Mouse (Mus musculus): ENCODE measurements around the gene Pgpep1. TPM values are rescaled to one million over a fixed set of nuclear protein-coding genes. Genes with fewer than 3 reads are reported as not detected.

Pgpep1 gene
- total RNA-seq, 1 experiment from 2014 or later: 5.5 TPM

GRCm38 (mm10) chr8:70628986-70629490, 31.1 kb downstream of the Pgpep1 start:
- no peak for ATAC-seq (replicated peaks in 1 of 2; ENCODE audit: insufficient read depth in 1 of 2, low FRiP score in 2 of 2, low TSS enrichment in 1 of 2, low read depth in 1 of 2, poor library complexity in 2 of 2, severe bottlenecking in 2 of 2)

DNA sequence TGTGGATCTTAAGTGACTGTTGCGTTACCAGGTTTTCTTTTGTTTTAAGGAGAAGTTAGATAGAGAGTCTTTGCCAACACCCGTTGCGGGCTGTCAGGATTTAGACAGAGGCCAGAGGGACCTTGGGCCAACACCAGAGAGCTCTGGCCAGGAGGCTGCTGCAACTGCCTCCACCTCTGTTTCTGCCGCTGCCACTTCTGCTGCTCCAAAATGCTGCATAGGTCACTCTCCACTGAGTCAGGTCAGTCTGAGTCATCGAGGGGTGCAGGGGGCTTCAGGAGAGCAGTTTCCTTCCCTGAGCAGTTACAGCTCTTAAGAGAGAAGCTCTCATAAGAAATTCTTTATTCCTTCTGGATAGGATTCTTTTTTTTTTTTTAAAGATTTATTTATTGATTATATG, 33.1 kb downstream of the Pgpep1 start:
- ATAC-seq (replicated peaks in 1 of 2; ENCODE audit: insufficient read depth in 1 of 2, low FRiP score in 2 of 2, low TSS enrichment in 1 of 2, low read depth in 1 of 2, poor library complexity in 2 of 2, severe bottlenecking in 2 of 2): no peak

DNA sequence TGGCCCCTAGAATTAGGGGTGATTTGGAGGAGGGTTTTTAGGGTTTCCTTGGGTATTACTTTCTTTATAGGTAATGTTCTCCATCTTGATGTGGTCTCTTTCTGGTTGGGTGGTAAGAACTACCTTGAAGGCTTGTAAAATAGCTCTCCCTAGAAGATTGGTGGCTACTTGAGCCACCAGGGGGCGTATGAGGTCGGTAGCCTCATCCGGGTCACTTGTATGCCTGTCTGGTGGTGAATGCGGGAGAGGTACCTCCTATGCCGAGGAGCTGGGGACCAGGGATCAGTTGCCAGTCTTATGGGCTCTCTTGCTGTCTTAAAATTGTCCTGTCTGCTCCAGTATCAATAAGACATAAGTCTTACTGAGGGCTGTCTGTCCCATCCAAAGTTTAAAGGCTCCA, 35.1 kb downstream of the Pgpep1 start:
- no peak for ATAC-seq (replicated peaks in 1 of 2; ENCODE audit: insufficient read depth in 1 of 2, low FRiP score in 2 of 2, low TSS enrichment in 1 of 2, low read depth in 1 of 2, poor library complexity in 2 of 2, severe bottlenecking in 2 of 2)

DNA sequence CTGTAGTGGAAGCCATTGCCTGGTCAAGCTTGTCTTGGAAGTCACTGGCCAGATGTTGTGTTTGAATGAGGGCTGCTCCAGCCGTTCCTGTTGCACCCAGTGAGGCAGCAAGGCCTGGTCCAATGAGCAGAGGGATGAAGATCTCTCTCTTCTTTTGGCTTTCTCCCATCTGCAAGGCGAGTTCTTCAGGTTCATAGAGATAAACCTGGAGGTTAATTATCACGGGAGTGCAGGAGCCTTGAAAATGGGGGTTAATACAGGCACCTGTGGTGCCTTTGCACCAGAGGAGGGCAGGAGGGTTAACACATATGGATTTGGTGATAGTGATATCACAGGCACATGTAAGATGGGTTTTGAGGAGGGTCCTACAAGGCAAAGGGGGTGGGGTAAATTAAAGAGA, 38.0 kb downstream of the Pgpep1 start:
- ATAC-seq (replicated peaks in 1 of 2; ENCODE audit: insufficient read depth in 1 of 2, low FRiP score in 2 of 2, low TSS enrichment in 1 of 2, low read depth in 1 of 2, poor library complexity in 2 of 2, severe bottlenecking in 2 of 2): no peak

DNA sequence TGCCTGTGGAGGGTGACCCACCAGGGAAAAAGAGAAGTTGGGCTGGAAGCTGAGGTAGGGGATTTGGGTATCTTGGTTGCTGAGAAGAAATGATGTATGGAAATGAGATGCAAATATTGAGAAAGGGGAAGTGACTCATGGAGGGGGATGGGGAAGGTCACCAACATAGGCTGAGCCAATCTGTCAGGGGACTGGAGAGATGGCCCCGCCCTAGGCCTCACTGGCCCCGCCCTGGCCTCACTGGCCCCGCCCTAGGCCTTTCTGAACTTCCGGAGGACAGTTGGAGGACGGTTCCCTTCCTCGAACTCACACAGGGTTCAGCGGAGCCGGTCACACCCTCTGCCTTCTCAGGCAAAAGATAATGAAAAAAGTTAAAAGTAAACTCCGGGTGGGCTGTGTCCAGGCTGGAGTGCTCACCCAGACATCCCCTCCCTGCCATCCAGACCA, 41.3 kb downstream of the Pgpep1 start:
- ATAC-seq (replicated peaks in 1 of 2; ENCODE audit: insufficient read depth in 1 of 2, low FRiP score in 2 of 2, low TSS enrichment in 1 of 2, low read depth in 1 of 2, poor library complexity in 2 of 2, severe bottlenecking in 2 of 2): peak; percentile 89 to 92

DNA sequence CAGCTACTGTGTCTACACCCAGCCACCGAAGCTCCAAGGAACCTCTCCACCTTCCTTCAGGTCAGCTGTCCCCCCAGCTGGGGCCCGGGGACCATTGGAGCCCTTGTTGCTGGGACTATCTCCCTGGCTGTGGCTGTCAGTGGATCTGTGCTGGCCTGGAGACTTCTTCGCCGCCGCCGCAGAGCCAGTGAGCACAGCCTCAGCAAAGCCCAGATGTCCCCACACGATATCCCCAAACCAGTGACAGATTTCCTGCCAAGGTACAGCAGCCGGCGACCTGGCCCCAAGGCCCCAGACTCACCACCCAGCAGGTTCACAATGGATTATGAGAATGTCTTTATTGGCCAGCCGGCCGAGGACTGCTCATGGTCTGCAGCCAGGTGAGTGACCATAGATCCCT, 42.2 kb downstream of the Pgpep1 start:
- ATAC-seq (replicated peaks in 1 of 2; ENCODE audit: insufficient read depth in 1 of 2, low FRiP score in 2 of 2, low TSS enrichment in 1 of 2, low read depth in 1 of 2, poor library complexity in 2 of 2, severe bottlenecking in 2 of 2): peak in 1 of 2 experiments; percentile 17; a peak in 1 of 4 replicates

GRCm38 (mm10) chr8:70616645-70617044, 43.5 kb downstream of the Pgpep1 start:
- peak; percentile 25 to 27; a peak in 2 of 4 replicates for ATAC-seq (replicated peaks in 1 of 2; ENCODE audit: insufficient read depth in 1 of 2, low FRiP score in 2 of 2, low TSS enrichment in 1 of 2, low read depth in 1 of 2, poor library complexity in 2 of 2, severe bottlenecking in 2 of 2)

DNA sequence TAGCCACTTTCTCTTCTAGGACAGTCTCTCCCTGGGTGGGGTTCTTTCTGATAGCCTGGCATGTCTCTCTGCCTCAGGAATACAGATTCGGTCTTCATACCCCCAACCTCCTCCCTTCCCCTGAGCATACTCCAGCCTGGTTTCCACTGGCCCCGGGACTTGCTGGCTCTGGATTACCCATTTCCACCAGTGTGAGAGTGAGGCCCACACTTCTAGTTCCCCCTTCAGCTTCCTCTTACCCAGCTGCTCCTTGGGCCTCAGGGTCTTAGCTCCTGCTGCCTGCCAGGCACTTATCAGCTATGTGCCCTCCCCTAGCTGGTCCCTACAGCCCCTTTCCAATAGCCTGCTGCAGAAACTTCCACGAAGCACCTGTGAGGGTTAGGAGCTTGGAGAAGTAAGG, 44.3 kb downstream of the Pgpep1 start, which contains the start of gene Lrrc25:
Lrrc25 (plus strand) TSS at position 262 of the 400 bp plus-strand sequence.
- ATAC-seq (replicated peaks in 1 of 2; ENCODE audit: insufficient read depth in 1 of 2, low FRiP score in 2 of 2, low TSS enrichment in 1 of 2, low read depth in 1 of 2, poor library complexity in 2 of 2, severe bottlenecking in 2 of 2): peak; percentile 7 to 15; a peak in 1 of 4 replicates

- no peak for ATAC-seq (replicated peaks in 1 of 2; ENCODE audit: insufficient read depth in 1 of 2, low FRiP score in 2 of 2, low TSS enrichment in 1 of 2, low read depth in 1 of 2, poor library complexity in 2 of 2, severe bottlenecking in 2 of 2)
These were observed 44.9 kb downstream of the Pgpep1 start for GRCm38 (mm10) chr8:70615281-70615680.

DNA sequence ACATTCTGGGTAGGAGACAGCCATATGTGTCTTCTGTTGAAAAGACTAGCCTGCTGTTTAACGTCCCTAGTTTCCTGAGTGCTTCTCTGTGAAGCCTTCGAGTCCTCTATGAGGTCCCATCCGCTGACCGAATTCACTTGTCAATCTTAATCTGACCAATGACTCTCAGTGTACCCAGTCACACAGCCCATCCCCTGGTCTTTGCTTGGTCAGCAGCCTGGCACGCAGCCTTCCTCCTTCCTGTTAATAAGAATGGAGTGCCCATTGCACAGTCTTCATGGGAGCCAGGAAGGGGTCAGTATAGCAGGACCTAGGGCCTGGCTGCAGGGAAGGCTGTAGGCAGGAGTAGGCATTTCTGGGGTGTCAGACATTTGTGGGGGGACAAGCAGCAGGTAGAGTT, 45.7 kb downstream of the Pgpep1 start:
- no peak for ATAC-seq (replicated peaks in 1 of 2; ENCODE audit: insufficient read depth in 1 of 2, low FRiP score in 2 of 2, low TSS enrichment in 1 of 2, low read depth in 1 of 2, poor library complexity in 2 of 2, severe bottlenecking in 2 of 2)

- no peak for ATAC-seq (replicated peaks in 1 of 2; ENCODE audit: insufficient read depth in 1 of 2, low FRiP score in 2 of 2, low TSS enrichment in 1 of 2, low read depth in 1 of 2, poor library complexity in 2 of 2, severe bottlenecking in 2 of 2)
These were observed 46.4 kb downstream of the Pgpep1 start for GRCm38 (mm10) chr8:70613763-70614162.

DNA sequence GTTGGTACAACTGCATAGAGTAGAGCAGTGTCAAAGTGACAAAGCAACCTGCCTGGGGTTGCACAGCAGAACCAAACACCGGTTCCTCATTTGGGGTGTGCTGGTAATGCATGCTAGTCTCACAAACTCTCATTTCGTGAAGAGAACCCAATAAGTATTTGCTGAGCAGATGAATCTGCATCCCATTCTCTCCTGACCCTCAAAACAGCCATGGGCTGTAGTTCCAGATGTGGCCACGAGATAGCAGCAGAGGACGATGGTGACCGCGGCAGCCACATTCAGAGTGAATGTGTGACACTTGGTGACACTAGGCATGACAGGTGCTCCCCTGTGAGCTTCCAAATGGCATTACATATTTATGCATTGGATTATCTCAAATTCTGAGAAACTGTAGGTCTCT, 48.3 kb downstream of the Pgpep1 start:
- peak; percentile 34 to 38 for ATAC-seq (replicated peaks in 1 of 2; ENCODE audit: insufficient read depth in 1 of 2, low FRiP score in 2 of 2, low TSS enrichment in 1 of 2, low read depth in 1 of 2, poor library complexity in 2 of 2, severe bottlenecking in 2 of 2)

DNA sequence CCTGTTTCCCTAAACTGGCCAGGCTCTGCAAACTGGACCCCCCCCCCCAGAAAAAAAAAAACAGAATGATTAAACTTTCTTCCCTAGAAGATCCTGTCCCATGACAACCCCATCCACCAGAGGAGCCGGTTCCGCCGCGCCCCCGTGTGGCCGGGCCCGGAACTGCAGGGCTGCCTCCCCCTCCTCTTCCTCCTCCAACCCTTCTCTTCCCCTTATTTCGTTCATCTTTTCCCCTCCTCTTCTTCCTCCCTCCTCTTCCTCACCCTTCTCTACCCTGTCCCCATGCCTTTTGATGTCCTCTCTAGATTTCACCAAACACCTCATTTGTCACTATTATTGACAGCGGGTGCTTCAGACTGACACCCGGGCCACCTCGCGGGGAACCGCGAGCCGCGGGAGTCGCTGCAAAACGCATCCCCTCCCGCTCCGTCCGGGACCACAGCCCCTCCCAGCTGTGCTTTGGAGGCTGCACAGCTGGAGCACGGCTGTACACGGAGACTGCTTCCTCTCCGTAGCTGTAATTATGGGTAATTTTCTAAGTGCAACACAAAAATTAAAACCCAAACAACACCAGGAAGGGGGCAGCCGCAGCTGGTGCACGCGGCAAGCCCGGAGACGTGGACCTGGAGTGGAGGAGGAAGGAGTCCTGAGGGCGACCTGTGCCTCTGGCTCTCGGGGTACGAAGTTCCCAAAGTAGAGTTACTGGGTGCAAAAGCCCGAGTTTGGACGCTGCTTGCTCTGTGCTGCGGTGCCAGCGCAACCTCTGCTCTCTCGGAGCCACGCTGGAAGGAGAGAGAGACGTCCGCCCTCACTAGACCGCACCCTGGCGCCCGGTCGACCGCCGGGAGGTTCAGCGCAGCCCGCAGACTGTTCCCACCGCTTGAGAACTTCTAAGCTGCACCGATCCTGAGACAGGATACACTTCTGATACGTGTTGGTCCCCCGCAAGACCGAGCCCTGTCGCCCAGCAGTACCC, 49.1 kb downstream of the Pgpep1 start:
- no peak for ATAC-seq (replicated peaks in 1 of 2; ENCODE audit: insufficient read depth in 1 of 2, low FRiP score in 2 of 2, low TSS enrichment in 1 of 2, low read depth in 1 of 2, poor library complexity in 2 of 2, severe bottlenecking in 2 of 2)

GRCm38 (mm10) chr8:70609849-70610795, 50.1 kb downstream of the Pgpep1 start:
- peak; percentile 57 to 63 for ATAC-seq (replicated peaks in 1 of 2; ENCODE audit: insufficient read depth in 1 of 2, low FRiP score in 2 of 2, low TSS enrichment in 1 of 2, low read depth in 1 of 2, poor library complexity in 2 of 2, severe bottlenecking in 2 of 2)

DNA sequence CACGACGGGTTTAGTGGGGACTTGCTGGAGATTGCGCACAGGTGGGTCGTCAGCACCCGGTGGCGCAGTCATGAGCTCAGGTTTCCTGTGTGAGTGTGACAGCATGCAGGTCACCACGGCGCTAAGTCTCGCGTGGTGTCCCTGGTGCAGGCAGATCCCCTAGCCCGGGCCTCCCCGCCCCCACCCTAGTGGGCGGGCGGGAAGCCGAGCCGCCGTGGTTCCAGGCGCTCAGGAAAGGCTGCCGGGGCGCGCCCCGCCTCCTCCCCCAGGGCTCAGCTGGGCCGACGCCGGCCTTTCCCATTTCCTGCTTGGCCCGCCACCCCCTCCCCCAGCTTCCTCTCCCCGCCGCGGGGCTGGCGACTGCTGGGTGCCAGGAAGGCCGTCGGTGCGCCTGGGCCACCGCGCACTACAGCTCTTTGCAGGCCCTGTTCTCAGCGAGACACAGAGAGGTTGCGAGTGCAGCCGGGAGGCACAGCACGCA, 50.8 kb downstream of the Pgpep1 start:
- ATAC-seq (replicated peaks in 1 of 2; ENCODE audit: insufficient read depth in 1 of 2, low FRiP score in 2 of 2, low TSS enrichment in 1 of 2, low read depth in 1 of 2, poor library complexity in 2 of 2, severe bottlenecking in 2 of 2): peak; percentile 9 to 44

DNA sequence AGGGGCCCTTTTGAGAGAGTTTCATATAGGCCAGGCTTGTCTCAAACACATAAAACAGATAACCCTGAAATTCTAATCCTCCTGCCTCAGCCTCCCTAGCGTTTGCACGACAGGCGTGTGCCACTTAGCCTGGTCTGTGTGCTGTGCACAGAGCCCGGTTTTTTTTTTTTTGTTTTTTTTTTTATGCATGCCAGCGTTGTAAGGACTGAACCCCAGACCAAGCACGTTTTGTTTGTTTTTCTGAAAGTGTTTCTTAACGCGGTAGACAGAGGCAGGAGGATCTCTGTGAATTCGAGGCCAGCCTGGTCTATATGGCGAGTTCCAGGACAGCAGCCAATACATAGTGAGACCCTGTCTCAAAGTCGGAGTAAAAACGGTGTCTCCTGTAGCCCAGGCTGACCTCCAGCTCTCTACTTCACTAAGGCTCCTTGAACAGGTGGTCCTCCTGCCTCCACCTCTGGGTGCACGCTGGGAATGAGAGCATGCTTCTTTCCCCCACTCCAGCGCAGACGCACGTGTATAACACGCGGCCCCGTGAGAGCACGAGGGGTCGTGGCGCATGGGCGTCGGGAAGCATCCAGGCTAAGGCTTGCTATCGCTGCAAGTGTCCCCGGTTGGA, 51.3 kb downstream of the Pgpep1 start, which contains the start of gene Ssbp4:
Ssbp4 (minus strand) TSS at position 124 of the 619 bp plus-strand sequence.
- no peak; a peak in 1 of 4 replicates for ATAC-seq (replicated peaks in 1 of 2; ENCODE audit: insufficient read depth in 1 of 2, low FRiP score in 2 of 2, low TSS enrichment in 1 of 2, low read depth in 1 of 2, poor library complexity in 2 of 2, severe bottlenecking in 2 of 2)
